Mouse (Mus musculus) lung, postnatal 0 days (tissue): Measurements from ENCODE around the gene Cers1.

ENCODE experiments used
- CTCF ChIP-seq: IDR thresholded peaks from 2 replicates; pipeline ENCODE4 v1.5.1; 2016; ENCODE audit warnings: antibody characterized with exemption, mild to moderate bottlenecking
- EP300 ChIP-seq: IDR thresholded peaks from 2 replicates; pipeline ENCODE4 v1.6.1; 2016; ENCODE audit warnings: antibody characterized with exemption, mild to moderate bottlenecking, control low read depth

DNA sequence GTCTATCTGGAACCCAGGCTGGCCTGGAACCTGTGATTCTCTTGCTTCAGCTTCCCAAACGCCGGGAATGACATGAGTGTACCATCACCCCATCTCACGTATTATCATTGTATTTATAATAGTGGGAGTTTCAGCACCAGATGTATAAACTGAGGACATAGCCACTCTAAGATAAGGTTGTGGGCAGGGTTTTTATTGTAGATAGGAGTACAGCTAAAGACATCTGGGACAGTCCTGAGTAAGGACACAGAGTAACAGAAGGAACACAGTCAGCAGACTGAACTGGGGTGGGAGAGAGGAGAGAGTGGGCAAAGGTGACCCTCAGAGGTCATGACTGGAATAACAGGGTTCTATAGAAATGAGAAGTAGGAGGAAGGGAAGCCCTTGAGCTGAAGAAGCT is 47.9 kb upstream of the Cers1 start:
- TF ChIP-seq CTCF, result no peak
- TF ChIP-seq EP300, result no peak
